Mouse (Mus musculus) kidney, adult 8-10 months (tissue): ENCODE results near the gene Bud23.
"Not testable (repeated sequence)": the region's sequence is repeated elsewhere in the genome, so short reads cannot be mapped to it uniquely, and the experiment has no call there.

ENCODE experiments used
- DNase-seq, 2 experiments: peaks; one replicate each; pipeline ENCODE4 v3.0.0; 2022

Gene Bud23

GRCm38 (mm10) chr5:135070448-135070847 lies 5.7 kb upstream of the Bud23 start:
- DNase-seq, result no peak

GRCm38 (mm10) chr5:135066008-135066407 lies 1.2 kb upstream of the Bud23 start:
- DNase-seq, result no peak

- no peak for DNase-seq
Observed at GRCm38 (mm10) chr5:135064382-135064766, 385 bp downstream of the Bud23 start.

GRCm38 (mm10) chr5:135063629-135064381 lies 954 bp downstream of the Bud23 start, which contains the start of gene Dnajc30:
Gene Dnajc30 (plus strand): TSS chr5:135064202.
- DNase-seq, result peak; percentile 97

GRCm38 (mm10) chr5:135053356-135053755 lies 11.4 kb downstream of the Bud23 start:
- no peak for DNase-seq

- DNase-seq, result not testable (repeated sequence)
Observed at GRCm38 (mm10) chr5:135049268-135049667, 15.5 kb downstream of the Bud23 start.

- DNase-seq, result no peak
Observed at GRCm38 (mm10) chr5:135048539-135048938, 16.2 kb downstream of the Bud23 start.

GRCm38 (mm10) chr5:135044575-135044974 lies 20.2 kb downstream of the Bud23 start:
- no peak for DNase-seq

GRCm38 (mm10) chr5:135042105-135042788 lies 22.5 kb downstream of the Bud23 start:
- no peak for DNase-seq

GRCm38 (mm10) chr5:135040777-135041176 lies 24.0 kb downstream of the Bud23 start:
- DNase-seq, result no peak

- no peak for DNase-seq
Observed at GRCm38 (mm10) chr5:135040059-135040458, 24.7 kb downstream of the Bud23 start.

- DNase-seq, result no peak
Observed at GRCm38 (mm10) chr5:135039541-135039940, 25.2 kb downstream of the Bud23 start.

GRCm38 (mm10) chr5:135037946-135038345 lies 26.8 kb downstream of the Bud23 start:
- DNase-seq, result no peak

- DNase-seq, result peak; percentile 43 to 58
Observed at GRCm38 (mm10) chr5:135035608-135036359, 29.0 kb downstream of the Bud23 start.

GRCm38 (mm10) chr5:135034593-135034992 lies 30.2 kb downstream of the Bud23 start:
- DNase-seq, result no peak

GRCm38 (mm10) chr5:135032581-135032980 lies 32.2 kb downstream of the Bud23 start:
- DNase-seq, result no peak

- no peak for DNase-seq
Observed at GRCm38 (mm10) chr5:135029007-135029854, 35.5 kb downstream of the Bud23 start.

GRCm38 (mm10) chr5:135025899-135026298 lies 38.9 kb downstream of the Bud23 start:
- DNase-seq, result no peak

- no peak for DNase-seq
Observed at GRCm38 (mm10) chr5:135024665-135025224, 40.0 kb downstream of the Bud23 start.

- DNase-seq, result peak; percentile 77 to 78
Observed at GRCm38 (mm10) chr5:135023344-135024173, 41.2 kb downstream of the Bud23 start, which contains the start of gene Stx1a. Gene Stx1a (plus strand): TSS chr5:135023482.

- DNase-seq, result peak; percentile 87
Observed at GRCm38 (mm10) chr5:135021814-135022213, 42.9 kb downstream of the Bud23 start.
